Mouse (Mus musculus) B cell, adult 2 months (primary cell): ENCODE data around the gene Ncoa5.
A peak's percentile ranks its signal among the peaks of the same experiment; 100 is the strongest.

Experiments
- DNase-seq, 2 experiments: peaks; one replicate each; pipeline ENCODE4 v3.0.0; 2022

Ncoa5 gene

GRCm38 (mm10) chr2:165043729-165044128, 9.1 kb upstream of the Ncoa5 start:
- no peak for DNase-seq

- DNase-seq = peak in 1 of 2 experiments; percentile 15
Observed at GRCm38 (mm10) chr2:165043090-165043636, 8.5 kb upstream of the Ncoa5 start.

GRCm38 (mm10) chr2:165042126-165042525, 7.5 kb upstream of the Ncoa5 start:
- DNase-seq = no peak

GRCm38 (mm10) chr2:165037415-165037814, 2.7 kb upstream of the Ncoa5 start:
- DNase-seq = no peak

GRCm38 (mm10) chr2:165035058-165035431, 378 bp upstream of the Ncoa5 start:
- DNase-seq = no peak

GRCm38 (mm10) chr2:165033306-165033705, 1.4 kb downstream of the Ncoa5 start:
- DNase-seq = no peak

GRCm38 (mm10) chr2:165032533-165032932, 2.1 kb downstream of the Ncoa5 start:
- no peak for DNase-seq

- no peak for DNase-seq
Observed at GRCm38 (mm10) chr2:165027163-165027562, 7.5 kb downstream of the Ncoa5 start.

- no peak for DNase-seq
Observed at GRCm38 (mm10) chr2:165020490-165020889, 14.2 kb downstream of the Ncoa5 start.

- no peak for DNase-seq
Observed at GRCm38 (mm10) chr2:165014935-165015334, 19.7 kb downstream of the Ncoa5 start.

GRCm38 (mm10) chr2:165010351-165010750, 24.3 kb downstream of the Ncoa5 start:
- no peak for DNase-seq

GRCm38 (mm10) chr2:165009581-165009980, 25.1 kb downstream of the Ncoa5 start:
- DNase-seq = no peak

- DNase-seq = no peak
Observed at GRCm38 (mm10) chr2:165009161-165009560, 25.5 kb downstream of the Ncoa5 start.

- no peak for DNase-seq
Observed at GRCm38 (mm10) chr2:165007986-165008385, 26.7 kb downstream of the Ncoa5 start.

GRCm38 (mm10) chr2:165006813-165007212, 27.9 kb downstream of the Ncoa5 start:
- no peak for DNase-seq

GRCm38 (mm10) chr2:165004237-165004636, 30.4 kb downstream of the Ncoa5 start:
- no peak for DNase-seq

GRCm38 (mm10) chr2:165003108-165003507, 31.6 kb downstream of the Ncoa5 start:
- no peak for DNase-seq

- no peak for DNase-seq
Observed at GRCm38 (mm10) chr2:165001958-165002357, 32.7 kb downstream of the Ncoa5 start.

- no peak for DNase-seq
Observed at GRCm38 (mm10) chr2:164997721-164998428, 36.8 kb downstream of the Ncoa5 start.

GRCm38 (mm10) chr2:164996848-164997720, 37.6 kb downstream of the Ncoa5 start:
- no peak for DNase-seq

GRCm38 (mm10) chr2:164995976-164996375, 38.7 kb downstream of the Ncoa5 start:
- no peak for DNase-seq

GRCm38 (mm10) chr2:164994659-164995428, 39.8 kb downstream of the Ncoa5 start:
- no peak for DNase-seq

- DNase-seq = no peak
Observed at GRCm38 (mm10) chr2:164994156-164994555, 40.5 kb downstream of the Ncoa5 start.
